Mouse (Mus musculus) megakaryocyte, embryonic 14.5 days (primary cell): ENCODE data around the gene Marveld2.

Experiments
- FLI1 ChIP-seq: IDR thresholded peaks from 2 replicates; pipeline ENCODE4 v1.6.1; 2012; ENCODE audit warnings: low read length, inconsistent platforms, mixed read lengths
- GATA1 ChIP-seq: IDR thresholded peaks from 3 replicates; pipeline ENCODE4 v1.6.1; 2012; ENCODE audit warnings: mixed read lengths, low read length, inconsistent platforms, borderline replicate concordance

DNA sequence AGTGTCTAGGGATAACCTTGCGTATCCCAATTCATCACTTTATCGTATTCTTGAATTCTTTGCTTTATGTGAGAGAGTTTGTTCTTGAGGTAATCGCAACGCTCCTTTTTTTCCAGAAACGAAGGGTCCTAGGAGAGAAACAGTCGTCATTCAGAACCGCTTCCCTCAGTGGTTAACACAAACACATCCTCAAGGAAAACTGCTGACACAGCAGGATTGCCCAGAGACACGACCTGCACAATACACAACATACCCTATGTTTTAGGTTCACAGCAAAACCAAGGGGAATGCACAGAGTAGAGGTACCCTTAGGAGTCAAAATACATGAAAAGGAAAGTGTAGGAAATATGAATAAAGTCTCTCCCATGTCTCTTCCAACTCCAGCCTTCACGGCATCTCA lies 19.5 kb downstream of the Marveld2 start:
- TF ChIP-seq GATA1 (no peak), FLI1 (no peak)
